Mouse (Mus musculus) midbrain, embryonic 15.5 days (tissue): Measurements from ENCODE around the gene Tsen54. TPM values are rescaled to one million over a fixed set of nuclear protein-coding genes. Genes with fewer than 3 reads are reported as not detected.
A peak's percentile ranks its signal among the peaks of the same experiment; 100 is the strongest.

Source experiments
- ATAC-seq: fragments of 200-750 bp; cut with Nextera tagmentation; replicated peaks from 2 replicates; pipeline ENCODE4 v1.8.0; 2017; ENCODE audit warnings: moderate TSS enrichment
- H3K27ac ChIP-seq: fragments of 300-500 bp; sonication (generic); 2 replicates; pipeline ENCODE4 v1.5.1; 2015; ENCODE audit warnings: mild to moderate bottlenecking, inconsistent platforms
- H3K27me3 ChIP-seq: fragments of 300-500 bp; sonication (generic); replicated peaks from 2 replicates; pipeline ENCODE4 v1.6.1; 2015; ENCODE audit warnings: inconsistent platforms
- H3K36me3 ChIP-seq: fragments of 300-500 bp; sonication (generic); replicated peaks from 2 replicates; pipeline ENCODE4 v1.6.1; 2015; ENCODE audit warnings: inconsistent platforms
- H3K4me1 ChIP-seq: fragments of 300-500 bp; sonication (generic); 2 replicates; pipeline ENCODE4 v1.6.1; 2015; ENCODE audit warnings: inconsistent platforms
- H3K4me2 ChIP-seq: fragments of 300-500 bp; sonication (generic); 2 replicates; pipeline ENCODE4 v1.6.1; 2015; ENCODE audit warnings: inconsistent platforms, mild to moderate bottlenecking, moderate library complexity
- H3K4me3 ChIP-seq: fragments of 300-500 bp; sonication (generic); 2 replicates; pipeline ENCODE4 v1.5.1; 2015; ENCODE audit warnings: mild to moderate bottlenecking, inconsistent platforms
- H3K9ac ChIP-seq: fragments of 300-500 bp; sonication (generic); 2 replicates; pipeline ENCODE4 v1.6.1; 2015; ENCODE audit warnings: mild to moderate bottlenecking, inconsistent platforms
- H3K9me3 ChIP-seq: fragments of 300-500 bp; sonication (generic); 2 replicates; pipeline ENCODE4 v1.6.1; 2016; ENCODE audit warnings: inconsistent platforms
- WGBS: fragments of 180-500 bp; shearing (Covaris S2); methylation state at CpG from one replicate; pipeline ENCODE4 v1.1.7; 2015; ENCODE audit warnings: mixed read lengths; 5-methylcytosine and 5-hydroxymethylcytosine counted together
- polyA plus RNA-seq: library from polyadenylated mRNA; unstranded; fragments of >200 nt; fragmentation: Nextera tagmentation; extraction: Ambion mirVana; gene quantifications from 2 replicates; pipeline ENCODE4 v1.2.1, GENCODE M21; 2015

The Tsen54 gene
- polyA plus RNA-seq, 1 experiment from 2014 or later, result 24.8 TPM

- H3K4me3 ChIP-seq, result peak overlapping the region; percentile 27
- peak overlapping the region; percentile 87 for H3K27ac ChIP-seq
- no peaks in the 10 kb centered on the region for H3K9me3 ChIP-seq
- no peaks in the 10 kb centered on the region for H3K27me3 ChIP-seq
- peaks cover 46% of the 10 kb centered on the region for H3K4me1 ChIP-seq
- peak overlapping the region; percentile 37 for H3K9ac ChIP-seq
- H3K36me3 ChIP-seq, result no peaks in the 10 kb centered on the region
- WGBS, result 6% methylated on average over 20 of the region's 20 CpGs
- ATAC-seq, result peak; percentile 78
- peak overlapping the region; percentile 51 for H3K4me2 ChIP-seq
Measured at GRCm38 (mm10) chr11:115780141-115781070, 34.1 kb upstream of the Tsen54 start.

- no peak overlapping the region for H3K27ac ChIP-seq
Measured at GRCm38 (mm10) chr11:115786473-115786872, 28.1 kb upstream of the Tsen54 start.

GRCm38 (mm10) chr11:115789787-115790186 lies 24.7 kb upstream of the Tsen54 start:
- ATAC-seq, result no peak
- no peak overlapping the region for H3K4me2 ChIP-seq
- H3K9ac ChIP-seq, result no peak overlapping the region
- H3K27ac ChIP-seq, result no peak overlapping the region
- WGBS, result 88% methylated on average over 7 of the region's 7 CpGs
- no peaks in the 10 kb centered on the region for H3K9me3 ChIP-seq
- H3K4me1 ChIP-seq, result peaks cover 14% of the 10 kb centered on the region; the same call in 1 of the 2 replicates
- H3K36me3 ChIP-seq, result peaks cover 48% of the 10 kb centered on the region
- H3K4me3 ChIP-seq, result no peak overlapping the region
- no peaks in the 10 kb centered on the region for H3K27me3 ChIP-seq

More at GRCm38 (mm10) chr11:115786473-115786872, 28.1 kb upstream of the Tsen54 start:
- Histone ChIP-seq H3K9me3 (no peaks in the 10 kb centered on the region), H3K4me2 (no peak overlapping the region), H3K4me3 (no peak overlapping the region), H3K36me3 (peaks cover 22% of the 10 kb centered on the region), H3K27me3 (no peaks in the 10 kb centered on the region), H3K9ac (no peak overlapping the region), H3K4me1 (peaks cover 19% of the 10 kb centered on the region)
- ATAC-seq, result no peak
- 67% methylated on average over 6 of the region's 6 CpGs for WGBS

GRCm38 (mm10) chr11:115791919-115792318 lies 22.6 kb upstream of the Tsen54 start:
- Histone ChIP-seq H3K27ac (no peak overlapping the region), H3K9ac (no peak overlapping the region), H3K36me3 (peaks cover 61% of the 10 kb centered on the region), H3K4me3 (no peak overlapping the region), H3K4me1 (peaks cover 4% of the 10 kb centered on the region; the same call in 1 of the 2 replicates), H3K4me2 (no peak overlapping the region), H3K9me3 (no peaks in the 10 kb centered on the region), H3K27me3 (no peaks in the 10 kb centered on the region)
- no peak for ATAC-seq
- 98% methylated on average over 16 of the region's 16 CpGs for WGBS

- H3K9me3 ChIP-seq, result no peaks in the 10 kb centered on the region
- 83% methylated on average over 14 of the region's 14 CpGs for WGBS
- H3K27ac ChIP-seq, result no peak overlapping the region
- no peak overlapping the region for H3K4me2 ChIP-seq
- ATAC-seq, result no peak
- no peaks in the 10 kb centered on the region for H3K27me3 ChIP-seq
- no peak overlapping the region for H3K9ac ChIP-seq
- peaks cover 61% of the 10 kb centered on the region for H3K36me3 ChIP-seq
- no peak overlapping the region for H3K4me3 ChIP-seq
- peaks cover under 1% of the 10 kb centered on the region; the same call in 1 of the 2 replicates for H3K4me1 ChIP-seq
Measured at GRCm38 (mm10) chr11:115792353-115792752, 22.2 kb upstream of the Tsen54 start.

GRCm38 (mm10) chr11:115796898-115797297 lies 17.6 kb upstream of the Tsen54 start:
- Histone ChIP-seq H3K27me3 (no peaks in the 10 kb centered on the region), H3K4me3 (no peak overlapping the region), H3K36me3 (peaks cover 57% of the 10 kb centered on the region), H3K9me3 (no peaks in the 10 kb centered on the region), H3K27ac (no peak overlapping the region), H3K9ac (no peak overlapping the region), H3K4me1 (no peaks in the 10 kb centered on the region), H3K4me2 (no peak overlapping the region)
- no peak for ATAC-seq
- 86% methylated on average over 15 of the region's 15 CpGs for WGBS

GRCm38 (mm10) chr11:115797665-115798064 lies 16.9 kb upstream of the Tsen54 start:
- Histone ChIP-seq H3K9ac (no peak overlapping the region), H3K4me1 (no peaks in the 10 kb centered on the region), H3K27ac (no peak overlapping the region), H3K9me3 (no peaks in the 10 kb centered on the region), H3K27me3 (no peaks in the 10 kb centered on the region), H3K4me3 (no peak overlapping the region), H3K4me2 (no peak overlapping the region), H3K36me3 (peaks cover 51% of the 10 kb centered on the region)
- ATAC-seq, result no peak
- WGBS, result 89% methylated on average over 9 of the region's 9 CpGs

- no peaks in the 10 kb centered on the region for H3K4me1 ChIP-seq
- ATAC-seq, result no peak
- no peak overlapping the region for H3K9ac ChIP-seq
- H3K9me3 ChIP-seq, result no peaks in the 10 kb centered on the region
- H3K36me3 ChIP-seq, result peaks cover 37% of the 10 kb centered on the region; the same call in 1 of the 2 replicates
- no peak overlapping the region for H3K4me2 ChIP-seq
- H3K27ac ChIP-seq, result no peak overlapping the region
- WGBS, result 91% methylated on average over 18 of the region's 18 CpGs
- H3K4me3 ChIP-seq, result no peak overlapping the region
- H3K27me3 ChIP-seq, result no peaks in the 10 kb centered on the region
Measured at GRCm38 (mm10) chr11:115800981-115801380, 13.5 kb upstream of the Tsen54 start.

GRCm38 (mm10) chr11:115803072-115803709 lies 11.3 kb upstream of the Tsen54 start:
- 94% methylated on average over 24 of the region's 24 CpGs for WGBS
- H3K27me3 ChIP-seq, result no peaks in the 10 kb centered on the region
- H3K27ac ChIP-seq, result no peak overlapping the region
- H3K4me1 ChIP-seq, result peaks cover 9% of the 10 kb centered on the region
- no peaks in the 10 kb centered on the region for H3K9me3 ChIP-seq
- no peak overlapping the region for H3K4me2 ChIP-seq
- ATAC-seq, result no peak
- H3K36me3 ChIP-seq, result peaks cover 30% of the 10 kb centered on the region; the same call in 1 of the 2 replicates
- H3K4me3 ChIP-seq, result no peak overlapping the region
- no peak overlapping the region for H3K9ac ChIP-seq

- WGBS, result 96% methylated on average over 7 of the region's 7 CpGs
- H3K9me3 ChIP-seq, result no peaks in the 10 kb centered on the region
- no peak overlapping the region for H3K27ac ChIP-seq
- H3K27me3 ChIP-seq, result no peaks in the 10 kb centered on the region
- no peak overlapping the region for H3K4me3 ChIP-seq
- peaks cover 24% of the 10 kb centered on the region for H3K4me1 ChIP-seq
- H3K9ac ChIP-seq, result no peak overlapping the region
- no peak overlapping the region for H3K4me2 ChIP-seq
- H3K36me3 ChIP-seq, result peaks cover 15% of the 10 kb centered on the region; the same call in 1 of the 2 replicates
- ATAC-seq, result no peak
Measured at GRCm38 (mm10) chr11:115805005-115805404, 9.5 kb upstream of the Tsen54 start.

- no peak overlapping the region for H3K9ac ChIP-seq
- H3K36me3 ChIP-seq, result peaks cover 14% of the 10 kb centered on the region; the same call in 1 of the 2 replicates
- no peak overlapping the region for H3K27ac ChIP-seq
- H3K4me2 ChIP-seq, result no peak overlapping the region
- H3K27me3 ChIP-seq, result no peaks in the 10 kb centered on the region
- H3K4me1 ChIP-seq, result peaks cover 29% of the 10 kb centered on the region
- ATAC-seq, result no peak
- H3K4me3 ChIP-seq, result no peak overlapping the region
- 92% methylated on average over 10 of the region's 10 CpGs for WGBS
- H3K9me3 ChIP-seq, result no peaks in the 10 kb centered on the region
Measured at GRCm38 (mm10) chr11:115806154-115806553, 8.4 kb upstream of the Tsen54 start.

GRCm38 (mm10) chr11:115807306-115807705 lies 7.2 kb upstream of the Tsen54 start:
- Histone ChIP-seq H3K27me3 (no peaks in the 10 kb centered on the region), H3K27ac (peak overlapping the region; percentile 67), H3K4me2 (peak overlapping the region; percentile 16; the same call in 1 of the 2 replicates), H3K4me1 (peaks cover 40% of the 10 kb centered on the region), H3K9me3 (no peaks in the 10 kb centered on the region), H3K9ac (no peak overlapping the region), H3K4me3 (no peak overlapping the region), H3K36me3 (0 out of 2 replicates have a peak, but pooled peaks cover 9% of the 10 kb centered on the region)
- no peak; the same call in 1 of the 2 replicates for ATAC-seq
- WGBS, result 55% methylated on average over 6 of the region's 6 CpGs
